Mouse (Mus musculus): Measurements from ENCODE around the gene Robo2. TPM values are rescaled to one million over a fixed set of nuclear protein-coding genes. Genes with fewer than 3 reads are reported as not detected.
"Not testable (repeated sequence)": the region's sequence is repeated elsewhere in the genome, so short reads cannot be mapped to it uniquely, and the experiment has no call there.

Robo2 gene
- polyA plus RNA-seq, 1 experiment = 6.6 TPM

GRCm38 (mm10) chr16:74070628-74071027 lies 341.0 kb downstream of the Robo2 start:
- DNase-seq (ENCODE audit: low spot score) = no peak

GRCm38 (mm10) chr16:74065958-74066357 lies 345.7 kb downstream of the Robo2 start:
- DNase-seq (ENCODE audit: low spot score) = no peak

- no peak for DNase-seq (ENCODE audit: low spot score)
Measured at GRCm38 (mm10) chr16:74061951-74062350, 349.7 kb downstream of the Robo2 start.

GRCm38 (mm10) chr16:74061479-74061878 lies 350.1 kb downstream of the Robo2 start:
- DNase-seq (ENCODE audit: low spot score) = no peak

- no peak for DNase-seq (ENCODE audit: low spot score)
Measured at GRCm38 (mm10) chr16:74056886-74057285, 354.7 kb downstream of the Robo2 start.

- no peak for DNase-seq (ENCODE audit: low spot score)
Measured at GRCm38 (mm10) chr16:74056210-74056609, 355.4 kb downstream of the Robo2 start.

GRCm38 (mm10) chr16:74055061-74055751 lies 356.4 kb downstream of the Robo2 start:
- no peak for DNase-seq (ENCODE audit: low spot score)

GRCm38 (mm10) chr16:74049467-74049866 lies 362.2 kb downstream of the Robo2 start:
- no peak for DNase-seq (ENCODE audit: low spot score)

- no peak for DNase-seq (ENCODE audit: low spot score)
Measured at GRCm38 (mm10) chr16:74048980-74049379, 362.6 kb downstream of the Robo2 start.

GRCm38 (mm10) chr16:74047232-74047631 lies 364.4 kb downstream of the Robo2 start:
- DNase-seq (ENCODE audit: low spot score) = no peak

GRCm38 (mm10) chr16:74040797-74041196 lies 370.8 kb downstream of the Robo2 start:
- DNase-seq (ENCODE audit: low spot score) = not testable (repeated sequence)

- no peak for DNase-seq (ENCODE audit: low spot score)
Measured at GRCm38 (mm10) chr16:74027822-74028221, 383.8 kb downstream of the Robo2 start.

GRCm38 (mm10) chr16:74022281-74022978 lies 389.2 kb downstream of the Robo2 start:
- no peak for DNase-seq (ENCODE audit: low spot score)

- DNase-seq (ENCODE audit: low spot score) = no peak
Measured at GRCm38 (mm10) chr16:74005767-74006166, 405.9 kb downstream of the Robo2 start.

- no peak for DNase-seq (ENCODE audit: low spot score)
Measured at GRCm38 (mm10) chr16:74001331-74001730, 410.3 kb downstream of the Robo2 start.

GRCm38 (mm10) chr16:73991212-73991611 lies 420.4 kb downstream of the Robo2 start:
- DNase-seq (ENCODE audit: low spot score) = no peak

- DNase-seq (ENCODE audit: low spot score) = no peak
Measured at GRCm38 (mm10) chr16:73969573-73969972, 442.1 kb downstream of the Robo2 start.

- no peak for DNase-seq (ENCODE audit: low spot score)
Measured at GRCm38 (mm10) chr16:73964366-73964926, 447.2 kb downstream of the Robo2 start.

GRCm38 (mm10) chr16:73959479-73959970 lies 452.1 kb downstream of the Robo2 start:
- DNase-seq (ENCODE audit: low spot score) = no peak

GRCm38 (mm10) chr16:73958524-73958846 lies 453.1 kb downstream of the Robo2 start:
- no peak for DNase-seq (ENCODE audit: low spot score)

GRCm38 (mm10) chr16:73957675-73958523 lies 453.7 kb downstream of the Robo2 start:
- no peak for DNase-seq (ENCODE audit: low spot score)

- no peak for DNase-seq (ENCODE audit: low spot score)
Measured at GRCm38 (mm10) chr16:73946171-73946570, 465.5 kb downstream of the Robo2 start.

All from urinary bladder, adult 2 months (tissue).